Mouse (Mus musculus) ES-E14 (cell line): ENCODE results near the gene Hmox2.

Experiments
- MAFK ChIP-seq: IDR thresholded peaks from 2 replicates; pipeline ENCODE4 v1.6.1; 2014; ENCODE audit warnings: mild to moderate bottlenecking, low read depth, low read length, inconsistent platforms; ENCODE audit not compliant: insufficient read depth
- ZC3H11A ChIP-seq: IDR thresholded peaks from 2 replicates; pipeline ENCODE4 v1.6.1; 2012; ENCODE audit warnings: low read depth, mild to moderate bottlenecking, inconsistent platforms, low read length, borderline replicate concordance

DNA sequence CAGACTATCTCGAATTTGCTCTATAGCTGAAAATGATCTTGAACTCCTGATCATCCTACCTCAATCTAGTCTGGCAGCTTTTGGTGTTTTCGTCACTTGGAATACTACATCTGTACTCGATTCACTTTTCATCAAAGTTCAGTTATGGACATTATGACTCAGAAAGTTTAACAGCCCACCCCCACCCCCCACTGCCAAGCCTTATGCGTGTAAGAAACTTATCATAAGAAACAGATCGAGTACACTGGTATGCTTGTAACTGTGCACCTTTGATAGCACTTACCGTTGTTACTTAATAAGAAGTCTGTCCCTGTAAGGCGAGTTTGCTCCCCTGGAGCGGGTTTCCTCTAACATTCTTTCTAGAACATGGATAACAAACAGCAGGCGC lies 43.0 kb upstream of the Hmox2 start:
- TF ChIP-seq ZC3H11A (no peak), MAFK (no peak)
